Mouse (Mus musculus): ENCODE measurements around the gene Amacr. TPM values are rescaled to one million over a fixed set of nuclear protein-coding genes. Genes with fewer than 3 reads are reported as not detected.

The Amacr gene
- total and polyA plus RNA-seq, 3 experiments = 15.7 to 43.0 (median 29.6) TPM

DNA sequence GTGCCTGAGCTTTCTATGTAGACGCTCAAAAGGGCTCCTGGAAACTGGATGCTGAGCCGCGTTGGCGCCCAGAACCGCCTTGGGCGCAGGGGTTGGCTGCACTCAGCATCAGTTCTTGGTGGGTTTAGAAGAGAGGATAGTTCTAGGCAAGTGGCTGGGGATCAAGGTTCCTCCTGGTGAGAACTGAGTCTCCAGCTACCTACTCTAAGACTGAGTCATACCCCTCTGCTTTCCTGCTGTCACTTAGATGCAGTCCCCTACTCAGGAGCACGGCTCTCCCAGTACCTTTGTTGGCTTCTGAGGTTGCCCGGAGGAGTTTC lies 55.8 kb downstream of the Amacr start:
- no peak for DNase-seq (ENCODE audit: extremely low read depth)
- Histone ChIP-seq H3K4me2 (ENCODE audit: insufficient read depth, low read depth, poor library complexity, severe bottlenecking) (peak overlapping the region; percentile 42), H3K79me2 (replicated peaks; ENCODE audit: control insufficient read depth, extremely low read depth, insufficient read depth, poor library complexity, severe bottlenecking) (no peaks in the 10 kb centered on the region), H3K4me1 (ENCODE audit: control insufficient read depth in 1 of 2, insufficient read depth in 2 of 2) (peaks cover 11 to 12% of the 10 kb centered on the region in 2 experiments; a peak in 2 of 4 replicates), H3K27ac (ENCODE audit: insufficient read depth, low read depth) (no peak overlapping the region), H3K9ac (ENCODE audit: insufficient read depth, low read depth) (no peak overlapping the region), H3K9me3 (replicated peaks; ENCODE audit: low read length) (no peaks in the 10 kb centered on the region), H3K4me3 (replicated peaks in 1 of 3; ENCODE audit: low read depth in 2 of 3, low read length in 2 of 3, poor library complexity in 1 of 3) (no peak overlapping the region), H3K27me3 (replicated peaks) (no peaks in the 10 kb centered on the region), H3K36me3 (replicated peaks in 1 of 2; ENCODE audit: control insufficient read depth in 1 of 2, insufficient read depth in 1 of 2, low read length in 1 of 2) (no peaks in the 10 kb centered on the region)
- in situ Hi-C loops (cut with MboI; ENCODE audit: low pct_ligation_motif_present, low pct_unique_long_range_greater_than_20kb, low sequenced_read_pairs) = loop anchor here (5.0 to 10.0 kb wide), 3 partner anchors 197 to 340 kb away; no protein-coding TSS in a partner anchor
- dilution Hi-C loops (cut with MboI; ENCODE audit: extremely low pct_ligation_motif_present, extremely low pct_unique_long_range_greater_than_20kb, low sequenced_read_pairs) = no loop called here
- no peak for TF ChIP-seq ZMIZ1 (IDR thresholded peaks at IDR 0.05; ENCODE audit: low read depth, low read length)
- TF ChIP-seq KAT2A (IDR thresholded peaks at IDR 0.05; ENCODE audit: insufficient replicate concordance, low read length) = no peak
- TF ChIP-seq POLR2AphosphoS2 (IDR thresholded peaks at IDR 0.05; ENCODE audit: low read depth, low read length) = no peak
- TF ChIP-seq NRF1 (IDR thresholded peaks at IDR 0.05; ENCODE audit: low read depth, low read length) = no peak
- TF ChIP-seq TBP (conservative IDR thresholded peaks at IDR 0.05; ENCODE audit: low read depth, low read length) = no peak
- TF ChIP-seq ZKSCAN1 (IDR thresholded peaks at IDR 0.05; ENCODE audit: borderline replicate concordance, low read depth, low read length) = no peak
- no peak for TF ChIP-seq MYC (IDR thresholded peaks at IDR 0.05; ENCODE audit: low read depth, low read length)
- no peak for TF ChIP-seq GABPA (IDR thresholded peaks at IDR 0.05; ENCODE audit: insufficient replicate concordance, low read depth, low read length)
- no peak for TF ChIP-seq BHLHE40 (IDR thresholded peaks at IDR 0.05; ENCODE audit: low read depth, low read length)

DNA sequence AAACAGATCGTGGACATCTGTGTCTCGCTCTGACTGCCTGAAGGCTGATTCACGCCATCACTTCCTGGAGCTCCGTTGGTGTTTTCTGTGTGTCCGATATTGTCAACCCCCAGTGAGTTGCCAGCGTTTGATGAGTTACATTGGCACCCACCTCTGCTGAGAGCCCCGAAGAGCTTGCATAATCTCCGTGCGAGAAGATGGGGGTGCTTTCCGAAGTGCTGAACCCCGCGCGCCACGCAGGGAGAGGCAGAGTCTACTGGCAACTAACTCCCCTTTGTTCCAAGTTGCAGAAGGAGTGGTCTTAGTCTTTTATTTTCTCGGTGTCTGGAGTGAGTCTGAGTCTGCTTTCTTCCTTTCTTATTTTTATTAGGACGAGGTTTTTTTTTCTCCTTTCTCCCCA lies 56.2 kb downstream of the Amacr start, which contains the start of gene Rxfp3:
Rxfp3 (minus strand) TSS at position 281 of the 400 bp plus-strand sequence.
- TF ChIP-seq MAX (IDR thresholded peaks at IDR 0.05; ENCODE audit: low read length) (no peak), POLR2AphosphoS2 (IDR thresholded peaks at IDR 0.05; ENCODE audit: low read depth, low read length) (no peak), JUN (IDR thresholded peaks at IDR 0.05; ENCODE audit: insufficient read depth, low read depth, low read length) (no peak), SMC3 (IDR thresholded peaks at IDR 0.05; ENCODE audit: low read depth, low read length) (no peak), SIN3A (IDR thresholded peaks at IDR 0.05; ENCODE audit: low read length) (no peak), CHD1 (IDR thresholded peaks at IDR 0.05; ENCODE audit: low read depth, low read length) (no peak), KAT2A (IDR thresholded peaks at IDR 0.05; ENCODE audit: insufficient replicate concordance, low read length) (no peak), POLR2A (IDR thresholded peaks at IDR 0.05; ENCODE audit: low read depth, low read length) (no peak), ZNF384 (IDR thresholded peaks at IDR 0.05; ENCODE audit: low read depth, low read length) (no peak), E2F4 (IDR thresholded peaks at IDR 0.05; ENCODE audit: insufficient replicate concordance, low read depth, low read length) (no peak), USF1 (IDR thresholded peaks at IDR 0.05; ENCODE audit: low read depth, low read length) (no peak)
- dilution Hi-C loops (cut with MboI; ENCODE audit: extremely low pct_ligation_motif_present, extremely low pct_unique_long_range_greater_than_20kb, low sequenced_read_pairs) (no loop called here), in situ Hi-C loops (cut with MboI; ENCODE audit: low pct_ligation_motif_present, low pct_unique_long_range_greater_than_20kb, low sequenced_read_pairs) (loop anchor here (5.0 to 10.0 kb wide), 3 partner anchors 197 to 340 kb away; no protein-coding TSS in a partner anchor)
- peak within 1 kb of the TSS; percentile 42 for H3K4me2 ChIP-seq (ENCODE audit: insufficient read depth, low read depth, poor library complexity, severe bottlenecking)
- no peak within 1 kb of the TSS for H3K9ac ChIP-seq (ENCODE audit: insufficient read depth, low read depth)
- DNase-seq (ENCODE audit: extremely low read depth) = no peak
- H3K4me1 ChIP-seq (ENCODE audit: control insufficient read depth in 1 of 2, insufficient read depth in 2 of 2) = peaks cover 11 to 12% of the 10 kb centered on the region in 2 experiments; a peak in 2 of 4 replicates
- H3K27me3 ChIP-seq (replicated peaks) = no peaks in the 10 kb centered on the region
- H3K36me3 ChIP-seq (replicated peaks in 1 of 2; ENCODE audit: control insufficient read depth in 1 of 2, insufficient read depth in 1 of 2, low read length in 1 of 2) = no peaks in the 10 kb centered on the region
- no peaks in the 10 kb centered on the region for H3K79me2 ChIP-seq (replicated peaks; ENCODE audit: control insufficient read depth, extremely low read depth, insufficient read depth, poor library complexity, severe bottlenecking)
- no peaks in the 10 kb centered on the region for H3K9me3 ChIP-seq (replicated peaks; ENCODE audit: low read length)
- no peak within 1 kb of the TSS for H3K27ac ChIP-seq (ENCODE audit: insufficient read depth, low read depth)
- H3K4me3 ChIP-seq (replicated peaks in 1 of 3; ENCODE audit: low read depth in 2 of 3, low read length in 2 of 3, poor library complexity in 1 of 3) = peak within 1 kb of the TSS in 1 of 3 experiments; percentile 10

Data from CH12.LX (cell line).